Mouse (Mus musculus) kidney, embryonic 15.5 days (tissue): ENCODE data around the gene Taf5l. TPM values are rescaled to one million over a fixed set of nuclear protein-coding genes. Genes with fewer than 3 reads are reported as not detected.
"Not testable (repeated sequence)": the region's sequence is repeated elsewhere in the genome, so short reads cannot be mapped to it uniquely, and the experiment has no call there.

Source experiments
- ATAC-seq: fragments of 200-750 bp; cut with Nextera tagmentation; replicated peaks from 2 replicates; pipeline ENCODE4 v1.8.0; 2017; ENCODE audit warnings: moderate TSS enrichment; ENCODE audit not compliant: low FRiP score
- H3K27ac ChIP-seq: fragments of 300-500 bp; sonication (generic); 2 replicates; pipeline ENCODE4 v1.5.1; 2015; ENCODE audit warnings: mild to moderate bottlenecking, inconsistent platforms
- H3K27me3 ChIP-seq: fragments of 300-500 bp; sonication (generic); 2 replicates; pipeline ENCODE4 v1.6.1; 2015; ENCODE audit warnings: inconsistent platforms
- H3K36me3 ChIP-seq: fragments of 300-500 bp; sonication (generic); 2 replicates; pipeline ENCODE4 v1.6.1; 2015; ENCODE audit warnings: inconsistent platforms
- H3K4me1 ChIP-seq: fragments of 300-500 bp; sonication (generic); 2 replicates; pipeline ENCODE4 v1.6.1; 2015; ENCODE audit warnings: inconsistent platforms
- H3K4me2 ChIP-seq: fragments of 300-500 bp; sonication (generic); 2 replicates; pipeline ENCODE4 v1.6.1; 2015; ENCODE audit warnings: moderate library complexity, mild to moderate bottlenecking, inconsistent platforms
- H3K4me3 ChIP-seq: fragments of 300-500 bp; sonication (generic); replicated peaks from 2 replicates; pipeline ENCODE4 v1.5.1; 2015; ENCODE audit warnings: mild to moderate bottlenecking, inconsistent platforms
- H3K9ac ChIP-seq: fragments of 300-500 bp; sonication (generic); 2 replicates; pipeline ENCODE4 v1.6.1; 2015; ENCODE audit warnings: mild to moderate bottlenecking, inconsistent platforms
- H3K9me3 ChIP-seq: fragments of 300-500 bp; sonication (generic); replicated peaks from 2 replicates; pipeline ENCODE4 v1.6.1; 2016; ENCODE audit warnings: inconsistent platforms
- WGBS: fragments of 180-500 bp; shearing (Covaris S2); methylation state at CpG from one replicate; pipeline ENCODE4 v1.1.7; 2015; ENCODE audit warnings: mixed read lengths; 5-methylcytosine and 5-hydroxymethylcytosine counted together
- polyA plus RNA-seq: library from polyadenylated mRNA; unstranded; fragments of >200 nt; fragmentation: Nextera tagmentation; extraction: Ambion mirVana; gene quantifications from 2 replicates; pipeline ENCODE4 v1.2.1, GENCODE M21; 2015

Gene Taf5l
- polyA plus RNA-seq, 1 experiment from 2014 or later: 40.9 TPM

DNA sequence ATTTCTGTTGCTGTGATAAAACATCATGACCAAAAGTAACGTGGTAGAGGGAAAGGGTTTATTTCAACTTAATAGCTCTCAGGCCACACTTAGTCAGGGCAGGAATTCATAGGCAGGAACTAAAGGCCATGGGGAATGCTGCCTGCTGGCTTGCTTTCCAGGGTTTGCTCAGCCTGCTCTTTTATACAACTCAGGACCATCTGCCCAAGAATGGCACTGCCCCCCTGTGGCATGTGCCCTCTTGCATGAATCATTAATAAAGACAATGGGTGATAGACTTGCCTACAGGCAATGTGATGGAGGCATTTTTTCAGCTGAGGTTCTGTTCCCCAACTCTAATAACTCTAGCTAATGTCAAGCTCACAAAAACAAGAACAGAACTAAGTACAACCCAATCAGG, 21.0 kb upstream of the Taf5l start:
- Histone ChIP-seq H3K36me3 (peaks cover 88% of the 10 kb centered on the region), H3K27me3 (no peaks in the 10 kb centered on the region), H3K9ac (no peak overlapping the region), H3K4me1 (no peaks in the 10 kb centered on the region), H3K27ac (no peak overlapping the region), H3K9me3 (no peaks in the 10 kb centered on the region), H3K4me3 (no peak overlapping the region), H3K4me2 (no peak overlapping the region)
- 80% methylated on average over 1 of the region's 1 CpGs for WGBS
- ATAC-seq: no peak

DNA sequence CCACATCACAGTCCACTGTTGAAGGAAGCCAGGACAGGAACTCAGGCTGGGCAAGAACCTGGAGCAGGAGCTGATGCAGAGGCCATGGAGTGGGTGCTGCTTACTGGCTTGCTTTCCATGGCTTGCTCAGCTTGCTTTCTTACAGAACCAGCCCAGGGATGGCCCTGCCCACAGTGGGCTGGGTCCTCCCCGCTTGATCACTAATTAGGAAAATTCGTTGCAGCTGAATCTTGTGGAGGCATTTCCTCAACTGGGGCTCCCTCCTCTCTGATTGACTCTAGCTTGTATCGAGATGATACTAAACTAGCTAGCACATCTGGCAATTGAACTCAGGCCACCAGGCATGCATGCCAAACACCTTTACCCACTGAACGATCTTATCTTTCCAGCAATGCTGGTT, 18.2 kb upstream of the Taf5l start:
- 91% methylated on average over 4 of the region's 4 CpGs for WGBS
- no peak overlapping the region for H3K4me3 ChIP-seq
- H3K9me3 ChIP-seq: no peaks in the 10 kb centered on the region
- peaks cover 91% of the 10 kb centered on the region for H3K36me3 ChIP-seq
- ATAC-seq: no peak
- no peak overlapping the region for H3K27ac ChIP-seq
- no peaks in the 10 kb centered on the region for H3K4me1 ChIP-seq
- no peak overlapping the region for H3K9ac ChIP-seq
- H3K27me3 ChIP-seq: no peaks in the 10 kb centered on the region
- no peak overlapping the region for H3K4me2 ChIP-seq

DNA sequence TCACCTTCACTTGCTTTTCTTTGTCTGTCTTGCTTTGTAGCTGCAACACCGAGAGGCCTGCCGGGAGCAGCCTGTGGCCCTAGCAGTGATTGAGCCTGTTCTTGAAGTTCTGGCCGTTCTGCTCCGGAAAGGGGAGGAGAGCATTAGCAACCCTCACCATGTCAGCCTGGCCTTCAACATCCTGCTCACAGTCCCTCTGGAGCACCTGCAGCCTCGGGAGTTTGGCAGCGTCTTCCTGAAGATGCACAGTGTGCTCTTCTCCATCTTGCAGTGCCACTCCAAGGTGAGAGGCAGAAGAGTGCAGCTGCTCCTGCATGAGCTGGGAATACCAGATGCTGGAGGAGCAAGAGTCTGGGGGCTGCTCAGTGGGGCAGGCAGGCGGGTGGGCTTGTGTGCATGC, 16.9 kb upstream of the Taf5l start:
- Histone ChIP-seq H3K27me3 (no peaks in the 10 kb centered on the region), H3K27ac (no peak overlapping the region), H3K9me3 (no peaks in the 10 kb centered on the region), H3K4me2 (no peak overlapping the region), H3K36me3 (peaks cover 94% of the 10 kb centered on the region), H3K4me1 (no peaks in the 10 kb centered on the region), H3K9ac (no peak overlapping the region), H3K4me3 (no peak overlapping the region)
- ATAC-seq: no peak
- 86% methylated on average over 7 of the region's 7 CpGs for WGBS

DNA sequence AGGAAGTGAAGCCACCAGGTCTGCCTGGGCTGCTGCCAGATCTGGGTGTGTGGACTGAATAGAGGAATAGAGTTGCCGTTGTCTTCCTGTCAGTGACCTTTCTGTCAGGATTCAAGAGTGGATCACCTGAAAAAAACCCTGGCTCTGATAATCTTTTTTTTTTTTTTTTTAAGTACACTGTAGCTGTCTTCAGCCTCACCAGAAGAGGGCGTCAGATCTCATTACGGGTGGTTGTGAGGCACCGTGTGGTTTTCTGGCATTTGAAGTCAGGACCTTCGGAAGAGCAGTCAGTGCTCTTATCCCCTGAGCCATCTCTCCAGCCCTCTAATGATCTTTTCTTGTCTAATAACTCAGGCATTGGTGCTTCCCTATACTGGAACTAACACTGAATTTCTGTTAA, 12.2 kb upstream of the Taf5l start:
- no peak overlapping the region for H3K4me3 ChIP-seq
- ATAC-seq: no peak
- H3K4me1 ChIP-seq: no peaks in the 10 kb centered on the region
- H3K9me3 ChIP-seq: no peaks in the 10 kb centered on the region
- no peak overlapping the region for H3K9ac ChIP-seq
- H3K4me2 ChIP-seq: no peak overlapping the region
- peaks cover 92% of the 10 kb centered on the region for H3K36me3 ChIP-seq
- WGBS: 69% methylated on average over 5 of the region's 5 CpGs
- H3K27ac ChIP-seq: no peak overlapping the region
- H3K27me3 ChIP-seq: no peaks in the 10 kb centered on the region

DNA sequence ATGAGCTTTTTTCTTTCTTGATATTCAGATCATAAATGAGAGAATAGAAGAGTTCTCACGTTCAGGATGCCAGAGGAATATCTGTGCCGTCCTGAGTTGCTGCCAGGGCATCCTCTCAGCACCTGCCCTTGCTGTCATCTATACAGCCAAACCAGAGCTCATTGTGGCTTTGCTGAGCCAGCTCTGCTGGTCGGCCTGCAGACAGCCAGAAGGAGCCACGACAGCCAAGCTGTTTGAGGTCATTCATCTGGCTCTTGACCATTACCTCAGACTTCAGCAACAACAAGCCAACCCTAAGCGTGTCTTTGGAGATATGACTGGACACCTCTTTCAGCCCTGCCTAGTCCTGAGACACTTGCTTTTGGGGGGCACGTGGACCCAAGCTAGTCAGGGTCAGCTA, 6.6 kb upstream of the Taf5l start:
- H3K9ac ChIP-seq: no peak overlapping the region
- no peaks in the 10 kb centered on the region for H3K9me3 ChIP-seq
- ATAC-seq: no peak
- H3K4me1 ChIP-seq: no peaks in the 10 kb centered on the region
- H3K27me3 ChIP-seq: no peaks in the 10 kb centered on the region
- 83% methylated on average over 6 of the region's 6 CpGs for WGBS
- no peak overlapping the region for H3K27ac ChIP-seq
- H3K4me2 ChIP-seq: no peak overlapping the region
- H3K4me3 ChIP-seq: no peak overlapping the region
- peaks cover 85% of the 10 kb centered on the region for H3K36me3 ChIP-seq

DNA sequence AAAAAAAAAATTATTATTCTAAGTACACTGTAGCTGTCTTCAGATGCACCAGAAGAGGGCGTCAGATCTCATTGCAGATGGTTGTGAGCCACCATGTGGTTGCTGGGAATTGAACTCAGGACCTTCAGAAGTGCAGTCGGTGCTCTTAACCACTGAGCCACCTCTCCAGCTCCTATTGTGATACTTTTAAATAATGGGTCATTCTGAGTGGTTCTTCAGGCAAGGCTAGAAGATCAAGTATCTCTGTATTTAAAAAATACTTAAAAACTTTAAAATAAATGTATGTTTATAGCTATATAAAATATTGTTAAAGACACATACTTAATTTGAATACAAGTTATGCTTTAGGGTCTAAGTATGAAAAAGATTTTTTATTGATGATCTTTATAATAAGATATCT, 5.1 kb upstream of the Taf5l start:
- ATAC-seq, H3K27ac ChIP-seq, H3K9ac ChIP-seq, H3K4me3 ChIP-seq, H3K9me3 ChIP-seq, H3K4me1 ChIP-seq, H3K27me3 ChIP-seq, H3K4me2 ChIP-seq: not testable (repeated sequence)
- H3K36me3 ChIP-seq: peaks cover 76% of the 10 kb centered on the region
- 81% methylated on average over 2 of the region's 2 CpGs for WGBS

DNA sequence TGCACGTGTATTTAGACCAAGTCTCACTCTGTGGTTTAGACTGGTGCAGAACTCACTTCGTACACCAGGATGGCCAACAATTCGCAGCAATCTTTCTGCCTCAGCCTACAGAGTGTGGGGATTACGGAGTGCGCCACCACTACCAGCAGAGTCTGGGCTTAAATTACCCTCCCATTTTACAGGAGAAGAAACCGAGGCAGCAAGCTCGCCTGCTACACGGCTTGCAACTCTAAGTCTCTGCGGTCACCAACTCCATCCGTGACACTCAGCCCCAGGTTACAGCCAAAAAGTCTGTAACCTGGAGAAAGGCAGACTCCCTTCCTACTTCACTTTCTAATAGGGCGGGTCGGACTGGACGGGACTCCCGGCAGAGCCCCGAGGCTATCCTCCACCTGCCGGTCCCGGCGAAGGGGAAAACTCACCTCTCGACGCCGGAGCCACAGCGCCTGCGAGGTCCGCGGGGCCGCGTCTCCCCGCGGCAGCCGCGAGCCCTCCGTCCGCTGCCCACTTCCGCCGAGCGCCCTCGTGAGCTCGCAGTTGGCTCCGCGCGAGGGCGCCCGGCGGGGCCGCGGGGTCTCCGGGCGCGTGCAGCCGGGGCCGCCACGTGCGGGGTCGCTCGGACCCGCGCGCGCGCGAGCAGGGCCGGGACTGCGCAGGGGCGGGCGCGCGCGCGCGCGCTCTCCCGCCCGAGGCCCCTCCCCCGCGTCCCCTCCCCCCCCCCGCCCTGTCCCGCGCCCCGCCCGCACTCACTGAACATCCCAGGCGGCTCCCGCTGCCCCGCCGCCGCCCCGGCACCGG, 559 bp downstream of the Taf5l start:
- WGBS: under 1% methylated on average over 64 of the region's 87 CpGs
- peaks cover 24% of the 10 kb centered on the region for H3K36me3 ChIP-seq
- H3K9me3 ChIP-seq: no peaks in the 10 kb centered on the region
- peak overlapping the region; percentile 81 for H3K9ac ChIP-seq
- H3K4me1 ChIP-seq: peaks cover 28% of the 10 kb centered on the region
- H3K27me3 ChIP-seq: no peaks in the 10 kb centered on the region
- ATAC-seq: peak; percentile 87
- peak overlapping the region; percentile 94 for H3K27ac ChIP-seq
- H3K4me3 ChIP-seq: peak overlapping the region; percentile 91
- peak overlapping the region; percentile 65 for H3K4me2 ChIP-seq

DNA sequence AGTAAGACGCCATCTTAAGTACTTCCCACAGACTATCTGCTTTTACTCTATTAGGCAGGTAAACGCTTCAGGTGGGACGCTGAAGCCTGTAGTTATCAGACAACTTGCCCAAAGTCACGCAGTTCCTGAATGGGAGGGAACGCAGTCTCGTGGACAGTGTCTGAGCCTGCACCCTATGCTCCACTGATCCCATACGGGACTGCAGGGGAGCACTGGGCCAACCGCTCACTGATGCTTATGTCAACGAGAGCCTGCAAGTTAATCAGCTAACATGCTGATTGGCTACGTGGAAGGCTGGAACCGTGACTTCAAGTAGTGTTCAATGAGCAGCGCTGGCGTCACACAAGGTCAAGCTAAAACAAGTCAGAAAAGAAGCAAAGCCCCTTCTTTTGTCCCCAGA, 1.4 kb downstream of the Taf5l start:
- Histone ChIP-seq H3K4me3 (peak overlapping the region; percentile 91), H3K36me3 (peaks cover 16% of the 10 kb centered on the region), H3K4me2 (peak overlapping the region; percentile 65), H3K27me3 (no peaks in the 10 kb centered on the region), H3K27ac (no peak overlapping the region), H3K9me3 (no peaks in the 10 kb centered on the region), H3K9ac (peak overlapping the region; percentile 81; the same call in 1 of the 2 replicates), H3K4me1 (peaks cover 28% of the 10 kb centered on the region)
- 26% methylated on average over 13 of the region's 13 CpGs for WGBS
- 0 out of 2 replicates have a peak, but pooled peaks have one; percentile 30 for ATAC-seq

DNA sequence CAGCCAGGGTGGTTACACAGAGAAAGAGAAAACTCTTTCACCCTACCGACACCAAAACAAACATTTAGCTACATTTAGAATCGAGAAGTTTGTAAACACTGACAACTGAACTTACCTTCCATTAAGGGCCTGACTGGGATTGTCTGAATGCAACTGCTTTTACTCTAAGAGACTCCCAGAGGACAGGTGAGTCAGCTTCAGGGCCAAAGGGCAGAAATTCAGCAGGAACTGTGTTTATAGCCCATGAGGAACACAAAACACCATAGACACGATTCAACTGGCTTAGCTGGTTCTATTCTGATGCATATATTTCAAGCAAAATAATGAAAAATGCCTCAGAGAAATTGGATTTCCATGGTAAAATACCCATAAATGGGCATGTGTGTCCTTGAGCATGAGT, 6.4 kb downstream of the Taf5l start:
- H3K36me3 ChIP-seq: peaks cover 4% of the 10 kb centered on the region; the same call in 1 of the 2 replicates
- no peaks in the 10 kb centered on the region for H3K27me3 ChIP-seq
- H3K4me1 ChIP-seq: peaks cover 12% of the 10 kb centered on the region
- no peak overlapping the region for H3K9ac ChIP-seq
- no peak overlapping the region for H3K27ac ChIP-seq
- no peak overlapping the region for H3K4me2 ChIP-seq
- H3K9me3 ChIP-seq: no peaks in the 10 kb centered on the region
- WGBS: 83% methylated on average over 3 of the region's 3 CpGs
- no peak overlapping the region for H3K4me3 ChIP-seq
- no peak for ATAC-seq

DNA sequence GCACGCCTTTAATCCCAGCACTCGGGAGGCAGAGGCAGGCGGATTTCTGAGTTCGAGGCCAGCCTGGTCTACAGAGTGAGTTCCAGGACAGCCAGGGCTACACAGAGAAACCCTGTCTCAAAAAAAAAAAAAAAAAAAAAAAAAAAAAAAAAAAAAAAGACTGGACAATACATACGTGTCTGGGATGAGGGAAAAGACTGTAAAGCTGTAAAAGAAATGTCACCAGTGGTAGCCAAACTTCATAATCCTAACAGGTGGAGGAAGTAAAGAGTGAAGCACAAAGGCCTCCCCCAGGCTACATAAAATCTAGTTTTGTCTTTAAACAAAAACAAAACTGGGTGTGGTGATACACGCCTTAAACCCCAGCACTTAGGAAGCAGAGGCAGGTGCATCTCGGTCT, 6.9 kb downstream of the Taf5l start:
- not testable (repeated sequence) for H3K36me3 ChIP-seq, H3K4me2 ChIP-seq, H3K9ac ChIP-seq, H3K27me3 ChIP-seq, H3K4me1 ChIP-seq, H3K27ac ChIP-seq, H3K4me3 ChIP-seq, ATAC-seq, H3K9me3 ChIP-seq
- 91% methylated on average over 7 of the region's 7 CpGs for WGBS

DNA sequence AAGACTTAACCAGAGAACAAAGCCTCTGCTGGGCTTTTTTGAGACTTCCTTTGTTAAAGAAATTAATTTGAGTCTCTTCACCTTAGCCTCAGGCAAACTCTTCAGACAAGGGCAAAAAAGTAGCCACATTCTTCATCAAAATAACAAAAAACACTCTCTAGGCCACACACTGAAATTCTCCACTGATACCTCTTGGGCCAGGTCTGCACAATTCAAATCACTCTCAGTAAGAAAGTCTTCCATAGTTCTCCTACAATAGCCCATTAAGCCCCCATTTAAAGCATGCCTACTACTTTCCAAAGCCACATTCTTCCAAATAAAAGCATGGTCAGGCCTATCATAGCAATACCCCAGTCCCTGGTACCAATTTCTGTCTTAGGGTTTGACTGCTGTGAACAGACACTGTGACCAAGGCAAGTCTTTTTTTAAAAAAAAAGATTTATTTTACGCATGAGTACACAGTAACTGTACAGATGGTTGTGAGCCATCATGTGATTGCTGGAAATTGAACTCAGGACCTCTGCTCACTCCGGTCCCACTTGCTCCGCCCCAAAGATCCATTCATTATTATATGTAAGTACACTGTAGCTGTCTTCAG, 9.1 kb downstream of the Taf5l start:
- Histone ChIP-seq H3K9ac (no peak overlapping the region), H3K4me2 (no peak overlapping the region), H3K4me3 (no peak overlapping the region), H3K36me3 (peaks cover 30% of the 10 kb centered on the region), H3K9me3 (no peaks in the 10 kb centered on the region), H3K4me1 (peaks cover 3% of the 10 kb centered on the region; the same call in 1 of the 2 replicates), H3K27ac (no peak overlapping the region), H3K27me3 (no peaks in the 10 kb centered on the region)
- WGBS: 96% methylated on average over 3 of the region's 3 CpGs
- no peak for ATAC-seq

DNA sequence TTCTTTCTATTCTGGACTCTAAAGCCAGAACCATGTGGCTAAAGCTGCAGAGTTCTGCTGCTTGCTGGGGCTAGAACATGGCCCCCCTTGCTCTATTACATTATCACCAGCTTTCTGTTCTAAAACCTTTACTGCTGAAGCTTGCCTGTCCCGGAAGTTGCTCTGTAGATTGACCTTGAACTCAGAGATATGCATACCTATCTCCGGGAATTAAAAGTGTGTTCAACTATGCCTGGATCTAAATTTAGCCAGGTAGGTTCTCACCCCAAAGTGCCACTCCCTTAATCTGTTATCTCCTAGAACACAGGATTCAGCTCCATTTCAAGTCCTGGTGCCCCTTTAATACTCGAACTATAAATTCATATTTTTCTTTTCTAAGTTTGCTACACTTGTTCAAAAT, 9.6 kb downstream of the Taf5l start:
- H3K9ac ChIP-seq: no peak overlapping the region
- peaks cover 35% of the 10 kb centered on the region for H3K36me3 ChIP-seq
- H3K27ac ChIP-seq: no peak overlapping the region
- WGBS: 81% methylated on average over 3 of the region's 3 CpGs
- H3K4me3 ChIP-seq: no peak overlapping the region
- H3K4me2 ChIP-seq: no peak overlapping the region
- peaks cover 3% of the 10 kb centered on the region; the same call in 1 of the 2 replicates for H3K4me1 ChIP-seq
- ATAC-seq: no peak
- no peaks in the 10 kb centered on the region for H3K27me3 ChIP-seq
- no peaks in the 10 kb centered on the region for H3K9me3 ChIP-seq
